Mouse (Mus musculus) neural tube, embryonic 13.5 days (tissue): ENCODE measurements around the gene Pcnx2. TPM values are rescaled to one million over a fixed set of nuclear protein-coding genes. Genes with fewer than 3 reads are reported as not detected.

ENCODE experiments used
- ATAC-seq: fragments of 200-750 bp; cut with Nextera tagmentation; 2 replicates; pipeline ENCODE4 v1.8.0; 2017; ENCODE audit warnings: low read depth, mild to moderate bottlenecking, moderate TSS enrichment, moderate library complexity
- H3K27ac ChIP-seq: fragments of 300-500 bp; sonication (generic); replicated peaks from 2 replicates; pipeline ENCODE4 v1.5.1; 2015; ENCODE audit warnings: moderate library complexity, mild to moderate bottlenecking, inconsistent platforms
- H3K27me3 ChIP-seq: fragments of 300-500 bp; sonication (generic); 2 replicates; pipeline ENCODE4 v1.6.1; 2015; ENCODE audit warnings: mild to moderate bottlenecking, inconsistent platforms
- H3K36me3 ChIP-seq: fragments of 300-500 bp; sonication (generic); 2 replicates; pipeline ENCODE4 v1.6.1; 2015; ENCODE audit warnings: mild to moderate bottlenecking, inconsistent platforms
- H3K4me1 ChIP-seq: fragments of 300-500 bp; sonication (generic); replicated peaks from 2 replicates; pipeline ENCODE4 v1.6.1; 2015; ENCODE audit warnings: inconsistent platforms
- H3K4me2 ChIP-seq: fragments of 300-500 bp; sonication (generic); 2 replicates; pipeline ENCODE4 v1.6.1; 2015; ENCODE audit warnings: inconsistent platforms, mild to moderate bottlenecking, moderate library complexity
- H3K4me3 ChIP-seq: fragments of 300-500 bp; sonication (generic); 2 replicates; pipeline ENCODE4 v1.5.1; 2015; ENCODE audit warnings: mild to moderate bottlenecking, inconsistent platforms
- H3K9ac ChIP-seq: fragments of 300-500 bp; sonication (generic); 2 replicates; pipeline ENCODE4 v1.6.1; 2015; ENCODE audit warnings: moderate library complexity, mild to moderate bottlenecking, inconsistent platforms
- H3K9me3 ChIP-seq: fragments of 300-500 bp; sonication (generic); 2 replicates; pipeline ENCODE4 v1.6.1; 2016; ENCODE audit warnings: inconsistent platforms
- WGBS: fragments of 180-500 bp; shearing (Covaris S2); methylation state at CpG from one replicate; pipeline ENCODE4 v1.1.7; 2015; 5-methylcytosine and 5-hydroxymethylcytosine counted together
- polyA plus RNA-seq: library from polyadenylated mRNA; unstranded; fragments of >200 nt; fragmentation: Nextera tagmentation; extraction: Ambion mirVana; gene quantifications from 2 replicates; pipeline ENCODE4 v1.2.1, GENCODE M21; 2015

Gene Pcnx2
- polyA plus RNA-seq, 1 experiment from 2014 or later: 2.8 TPM

- H3K4me3 ChIP-seq: no peak overlapping the region
- H3K27me3 ChIP-seq: no peaks in the 10 kb centered on the region
- H3K4me2 ChIP-seq: no peak overlapping the region
- WGBS: 85% methylated on average over 6 of the region's 6 CpGs
- ATAC-seq: no peak
- peaks cover 7% of the 10 kb centered on the region; the same call in 1 of the 2 replicates for H3K4me1 ChIP-seq
- H3K9me3 ChIP-seq: no peaks in the 10 kb centered on the region
- H3K27ac ChIP-seq: no peak overlapping the region
- H3K9ac ChIP-seq: no peak overlapping the region
- peaks cover 14% of the 10 kb centered on the region for H3K36me3 ChIP-seq
Observed at GRCm38 (mm10) chr8:125808826-125809225, 89.3 kb downstream of the Pcnx2 start.

GRCm38 (mm10) chr8:125807905-125808310 is 90.2 kb downstream of the Pcnx2 start:
- Histone ChIP-seq H3K9me3 (no peaks in the 10 kb centered on the region), H3K4me3 (no peak overlapping the region), H3K9ac (no peak overlapping the region), H3K4me1 (peaks cover 7% of the 10 kb centered on the region; the same call in 1 of the 2 replicates), H3K36me3 (peaks cover 5% of the 10 kb centered on the region), H3K27me3 (no peaks in the 10 kb centered on the region), H3K4me2 (no peak overlapping the region), H3K27ac (no peak overlapping the region)
- WGBS: 87% methylated on average over 12 of the region's 12 CpGs
- no peak for ATAC-seq

- H3K4me3 ChIP-seq: no peak overlapping the region
- 86% methylated on average over 12 of the region's 12 CpGs for WGBS
- no peak for ATAC-seq
Observed at GRCm38 (mm10) chr8:125806459-125806858, 91.7 kb downstream of the Pcnx2 start.

GRCm38 (mm10) chr8:125796970-125797369 is 101.1 kb downstream of the Pcnx2 start:
- WGBS: 86% methylated on average over 2 of the region's 2 CpGs
- no peak overlapping the region for H3K4me3 ChIP-seq

More at GRCm38 (mm10) chr8:125806459-125806858, 91.7 kb downstream of the Pcnx2 start:
- no peaks in the 10 kb centered on the region for H3K27me3 ChIP-seq
- no peak overlapping the region for H3K27ac ChIP-seq
- H3K9ac ChIP-seq: no peak overlapping the region
- H3K36me3 ChIP-seq: peaks cover 4% of the 10 kb centered on the region
- H3K4me2 ChIP-seq: no peak overlapping the region
- H3K9me3 ChIP-seq: no peaks in the 10 kb centered on the region
- peaks cover 7% of the 10 kb centered on the region; the same call in 1 of the 2 replicates for H3K4me1 ChIP-seq

GRCm38 (mm10) chr8:125795341-125795740 is 102.8 kb downstream of the Pcnx2 start:
- Histone ChIP-seq H3K9me3 (no peaks in the 10 kb centered on the region), H3K4me1 (no peaks in the 10 kb centered on the region), H3K27ac (no peak overlapping the region), H3K27me3 (no peaks in the 10 kb centered on the region), H3K4me2 (no peak overlapping the region), H3K4me3 (no peak overlapping the region), H3K9ac (no peak overlapping the region), H3K36me3 (no peaks in the 10 kb centered on the region)
- 91% methylated on average over 2 of the region's 2 CpGs for WGBS
- no peak for ATAC-seq

More at GRCm38 (mm10) chr8:125796970-125797369, 101.1 kb downstream of the Pcnx2 start:
- H3K9ac ChIP-seq: no peak overlapping the region
- no peak overlapping the region for H3K4me2 ChIP-seq
- H3K36me3 ChIP-seq: no peaks in the 10 kb centered on the region
- H3K4me1 ChIP-seq: no peaks in the 10 kb centered on the region
- no peak for ATAC-seq
- no peaks in the 10 kb centered on the region for H3K27me3 ChIP-seq
- H3K9me3 ChIP-seq: no peaks in the 10 kb centered on the region
- no peak overlapping the region for H3K27ac ChIP-seq

GRCm38 (mm10) chr8:125792816-125793455 is 105.2 kb downstream of the Pcnx2 start:
- no peaks in the 10 kb centered on the region for H3K4me1 ChIP-seq
- H3K4me3 ChIP-seq: no peak overlapping the region
- H3K9ac ChIP-seq: no peak overlapping the region
- H3K27me3 ChIP-seq: no peaks in the 10 kb centered on the region
- H3K27ac ChIP-seq: no peak overlapping the region
- no peak overlapping the region for H3K4me2 ChIP-seq
- 78% methylated on average over 9 of the region's 9 CpGs for WGBS
- no peaks in the 10 kb centered on the region for H3K9me3 ChIP-seq
- no peaks in the 10 kb centered on the region for H3K36me3 ChIP-seq
- ATAC-seq: no peak

- H3K27me3 ChIP-seq: no peaks in the 10 kb centered on the region
- ATAC-seq: no peak
- H3K36me3 ChIP-seq: no peaks in the 10 kb centered on the region
- 85% methylated on average over 7 of the region's 7 CpGs for WGBS
- no peaks in the 10 kb centered on the region for H3K9me3 ChIP-seq
- no peak overlapping the region for H3K9ac ChIP-seq
- no peaks in the 10 kb centered on the region for H3K4me1 ChIP-seq
- H3K4me2 ChIP-seq: no peak overlapping the region
- no peak overlapping the region for H3K4me3 ChIP-seq
- H3K27ac ChIP-seq: no peak overlapping the region
Observed at GRCm38 (mm10) chr8:125786886-125787285, 111.2 kb downstream of the Pcnx2 start.

GRCm38 (mm10) chr8:125782161-125782560 is 116.0 kb downstream of the Pcnx2 start:
- Histone ChIP-seq H3K27me3 (no peaks in the 10 kb centered on the region), H3K9me3 (no peaks in the 10 kb centered on the region), H3K4me3 (no peak overlapping the region), H3K4me2 (no peak overlapping the region), H3K36me3 (no peaks in the 10 kb centered on the region), H3K4me1 (no peaks in the 10 kb centered on the region), H3K27ac (no peak overlapping the region), H3K9ac (no peak overlapping the region)
- no peak for ATAC-seq
- WGBS: 52% methylated on average over 3 of the region's 3 CpGs

- 66% methylated on average over 8 of the region's 8 CpGs for WGBS
Observed at GRCm38 (mm10) chr8:125779656-125780055, 118.5 kb downstream of the Pcnx2 start.

GRCm38 (mm10) chr8:125778919-125779318 is 119.2 kb downstream of the Pcnx2 start:
- Histone ChIP-seq H3K36me3 (no peaks in the 10 kb centered on the region), H3K27me3 (no peaks in the 10 kb centered on the region), H3K4me1 (no peaks in the 10 kb centered on the region), H3K9me3 (no peaks in the 10 kb centered on the region), H3K27ac (no peak overlapping the region), H3K4me2 (no peak overlapping the region), H3K4me3 (no peak overlapping the region), H3K9ac (no peak overlapping the region)
- WGBS: 92% methylated on average over 5 of the region's 5 CpGs
- no peak for ATAC-seq

More at GRCm38 (mm10) chr8:125779656-125780055, 118.5 kb downstream of the Pcnx2 start:
- no peak overlapping the region for H3K4me2 ChIP-seq
- H3K9me3 ChIP-seq: no peaks in the 10 kb centered on the region
- no peak overlapping the region for H3K27ac ChIP-seq
- no peaks in the 10 kb centered on the region for H3K4me1 ChIP-seq
- no peak overlapping the region for H3K4me3 ChIP-seq
- H3K36me3 ChIP-seq: no peaks in the 10 kb centered on the region
- H3K27me3 ChIP-seq: no peaks in the 10 kb centered on the region
- ATAC-seq: no peak
- no peak overlapping the region for H3K9ac ChIP-seq

- Histone ChIP-seq H3K9me3 (no peaks in the 10 kb centered on the region), H3K27ac (no peak overlapping the region), H3K4me1 (no peaks in the 10 kb centered on the region), H3K4me2 (no peak overlapping the region), H3K36me3 (peaks cover 5% of the 10 kb centered on the region; the same call in 1 of the 2 replicates), H3K4me3 (no peak overlapping the region), H3K9ac (no peak overlapping the region), H3K27me3 (no peaks in the 10 kb centered on the region)
- WGBS: 76% methylated on average over 12 of the region's 12 CpGs
- ATAC-seq: no peak
Observed at GRCm38 (mm10) chr8:125777478-125778164, 120.5 kb downstream of the Pcnx2 start.

GRCm38 (mm10) chr8:125776800-125777199 is 121.3 kb downstream of the Pcnx2 start:
- WGBS: 80% methylated on average over 6 of the region's 6 CpGs
- Histone ChIP-seq H3K9ac (no peak overlapping the region), H3K9me3 (no peaks in the 10 kb centered on the region), H3K27me3 (no peaks in the 10 kb centered on the region), H3K4me2 (no peak overlapping the region), H3K4me1 (no peaks in the 10 kb centered on the region), H3K36me3 (peaks cover 9% of the 10 kb centered on the region), H3K4me3 (no peak overlapping the region), H3K27ac (no peak overlapping the region)
- no peak for ATAC-seq
